Mouse (Mus musculus) forebrain, embryonic 16.5 days (tissue): ENCODE measurements around the gene Lsamp. TPM values are rescaled to one million over a fixed set of nuclear protein-coding genes. Genes with fewer than 3 reads are reported as not detected.

ENCODE experiments used
- ATAC-seq: fragments of 200-750 bp; cut with Nextera tagmentation; 2 replicates; pipeline ENCODE4 v1.8.0; 2017; ENCODE audit warnings: mild to moderate bottlenecking, moderate library complexity
- H3K27ac ChIP-seq: fragments of 300-500 bp; sonication (generic); 2 replicates; pipeline ENCODE4 v1.5.1; 2014; ENCODE audit warnings: low read length, control low read depth
- H3K27me3 ChIP-seq: fragments of 300-500 bp; sonication (generic); replicated peaks from 2 replicates; pipeline ENCODE4 v1.6.1; 2014; ENCODE audit warnings: low read length; ENCODE audit not compliant: control insufficient read depth, insufficient read depth
- H3K36me3 ChIP-seq: fragments of 300-500 bp; sonication (generic); 2 replicates; pipeline ENCODE4 v1.6.1; 2014; ENCODE audit not compliant: control insufficient read depth, insufficient read depth
- H3K4me1 ChIP-seq: fragments of 300-500 bp; sonication (generic); replicated peaks from 2 replicates; pipeline ENCODE4 v1.6.1; 2014; ENCODE audit warnings: low read length; ENCODE audit not compliant: control insufficient read depth, insufficient read depth
- H3K4me2 ChIP-seq: fragments of 300-500 bp; sonication (generic); 2 replicates; pipeline ENCODE4 v1.6.1; 2014; ENCODE audit warnings: mild to moderate bottlenecking, low read length, control low read depth
- H3K4me3 ChIP-seq: fragments of 300-500 bp; sonication (generic); replicated peaks from 2 replicates; pipeline ENCODE4 v1.5.1; 2014; ENCODE audit warnings: mild to moderate bottlenecking, low read length, control low read depth
- H3K9ac ChIP-seq: fragments of 300-500 bp; sonication (generic); replicated peaks from 2 replicates; pipeline ENCODE4 v1.6.1; 2014; ENCODE audit warnings: low read depth, low read length, control low read depth
- H3K9me3 ChIP-seq: fragments of 300-500 bp; sonication (generic); 2 replicates; pipeline ENCODE4 v1.6.1; 2016; ENCODE audit warnings: low read length; ENCODE audit not compliant: control insufficient read depth
- WGBS: fragments of 180-500 bp; shearing (Covaris S2); extraction: QIAGEN DNeasy Blood & Tissue Kit; methylation state at CpG from one replicate; pipeline ENCODE4 v1.1.7; 2014; 5-methylcytosine and 5-hydroxymethylcytosine counted together
- polyA plus RNA-seq: library from polyadenylated mRNA; unstranded; fragments of >200 nt; fragmentation: Nextera tagmentation; extraction: Ambion mirVana; gene quantifications from 2 replicates; pipeline ENCODE4 v1.2.1, GENCODE M21; 2015

Gene Lsamp
- polyA plus RNA-seq, 1 experiment from 2014 or later = 68.1 TPM

DNA sequence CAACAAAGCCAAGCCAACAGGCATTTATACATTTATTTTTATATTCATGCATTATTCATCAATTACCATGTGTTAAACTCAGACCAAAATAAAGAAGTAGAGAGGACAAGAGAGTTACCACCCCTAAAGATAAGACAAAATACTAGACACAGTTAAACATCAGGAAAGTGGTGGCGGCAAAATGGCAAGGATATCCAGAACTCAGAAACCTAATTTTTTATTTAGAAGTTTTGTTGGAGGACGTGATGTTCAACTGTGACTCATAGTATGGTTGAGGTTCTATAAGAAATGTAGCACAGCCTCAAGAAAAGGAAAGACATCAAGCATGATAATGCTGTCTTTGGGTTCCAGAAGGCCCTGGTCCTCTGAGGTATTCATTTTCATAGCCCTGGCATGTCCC lies 1104.5 kb downstream of the Lsamp start:
- WGBS = 87% methylated on average over 2 of the region's 2 CpGs
- ATAC-seq = no peak
- Histone ChIP-seq H3K4me2 (no peak overlapping the region), H3K27me3 (no peaks in the 10 kb centered on the region), H3K36me3 (no peaks in the 10 kb centered on the region), H3K9ac (no peak overlapping the region), H3K4me1 (no peaks in the 10 kb centered on the region; the same call in 1 of the 2 replicates), H3K27ac (no peak overlapping the region), H3K4me3 (no peak overlapping the region), H3K9me3 (no peaks in the 10 kb centered on the region)

GRCm38 (mm10) chr16:41090092-41090491 lies 1105.9 kb downstream of the Lsamp start:
- Histone ChIP-seq H3K9ac (no peak overlapping the region), H3K4me1 (no peaks in the 10 kb centered on the region; the same call in 1 of the 2 replicates), H3K4me2 (no peak overlapping the region), H3K9me3 (no peaks in the 10 kb centered on the region), H3K4me3 (no peak overlapping the region), H3K36me3 (no peaks in the 10 kb centered on the region), H3K27me3 (no peaks in the 10 kb centered on the region), H3K27ac (no peak overlapping the region)
- 51% methylated on average over 2 of the region's 2 CpGs for whole genome bisulfite sequencing
- ATAC-seq = no peak

DNA sequence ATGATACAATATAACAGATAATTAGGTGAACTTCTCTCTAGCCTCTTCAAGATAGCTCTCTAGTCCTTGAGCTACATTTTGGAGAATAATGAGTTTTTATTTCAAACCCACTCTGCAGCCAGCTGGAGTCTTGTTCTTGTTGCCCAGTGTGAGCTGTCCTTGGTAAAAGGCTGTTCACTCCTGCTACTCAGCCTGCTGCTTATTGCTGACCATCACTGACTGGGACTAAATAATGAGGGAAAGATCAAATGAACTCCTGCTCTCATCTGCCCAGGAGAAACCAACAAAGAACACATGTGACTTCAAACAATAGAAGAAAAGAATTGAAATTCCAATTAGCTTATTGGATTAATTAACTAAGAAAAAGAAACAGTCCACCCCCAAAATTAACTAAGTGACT lies 1107.1 kb downstream of the Lsamp start:
- Histone ChIP-seq H3K36me3 (no peaks in the 10 kb centered on the region), H3K4me1 (no peaks in the 10 kb centered on the region; the same call in 1 of the 2 replicates), H3K9me3 (no peaks in the 10 kb centered on the region), H3K4me3 (no peak overlapping the region), H3K27me3 (no peaks in the 10 kb centered on the region), H3K9ac (no peak overlapping the region), H3K4me2 (no peak overlapping the region), H3K27ac (no peak overlapping the region)
- no peak for ATAC-seq

GRCm38 (mm10) chr16:41102805-41103204 lies 1118.6 kb downstream of the Lsamp start:
- H3K9ac ChIP-seq = no peak overlapping the region
- WGBS = 82% methylated on average over 3 of the region's 3 CpGs
- H3K36me3 ChIP-seq = no peaks in the 10 kb centered on the region
- H3K4me1 ChIP-seq = no peaks in the 10 kb centered on the region
- no peak overlapping the region for H3K27ac ChIP-seq
- H3K4me2 ChIP-seq = no peak overlapping the region
- no peaks in the 10 kb centered on the region for H3K9me3 ChIP-seq
- ATAC-seq = no peak
- H3K27me3 ChIP-seq = no peaks in the 10 kb centered on the region
- no peak overlapping the region for H3K4me3 ChIP-seq

- 27% methylated on average over 2 of the region's 2 CpGs for WGBS
- Histone ChIP-seq H3K27me3 (no peaks in the 10 kb centered on the region), H3K4me3 (no peak overlapping the region), H3K4me1 (peaks cover 5% of the 10 kb centered on the region; the same call in 1 of the 2 replicates), H3K9me3 (no peaks in the 10 kb centered on the region), H3K27ac (no peak overlapping the region), H3K9ac (no peak overlapping the region), H3K4me2 (no peak overlapping the region), H3K36me3 (no peaks in the 10 kb centered on the region)
- no peak for ATAC-seq
Measured at GRCm38 (mm10) chr16:41124361-41124760, 1140.2 kb downstream of the Lsamp start.

- Histone ChIP-seq H3K27ac (no peak overlapping the region), H3K4me2 (no peak overlapping the region), H3K9me3 (no peaks in the 10 kb centered on the region), H3K4me1 (peaks cover 5% of the 10 kb centered on the region; the same call in 1 of the 2 replicates), H3K4me3 (no peak overlapping the region), H3K36me3 (no peaks in the 10 kb centered on the region), H3K27me3 (no peaks in the 10 kb centered on the region), H3K9ac (no peak overlapping the region)
- WGBS = 73% methylated on average over 2 of the region's 2 CpGs
- no peak for ATAC-seq
Measured at GRCm38 (mm10) chr16:41125051-41125450, 1140.9 kb downstream of the Lsamp start.

GRCm38 (mm10) chr16:41131053-41131452 lies 1146.9 kb downstream of the Lsamp start:
- H3K27ac ChIP-seq = no peak overlapping the region
- H3K4me2 ChIP-seq = no peak overlapping the region
- no peak for ATAC-seq
- no peaks in the 10 kb centered on the region for H3K9me3 ChIP-seq
- 60% methylated on average over 4 of the region's 4 CpGs for WGBS
- H3K27me3 ChIP-seq = no peaks in the 10 kb centered on the region
- H3K4me3 ChIP-seq = no peak overlapping the region
- H3K9ac ChIP-seq = no peak overlapping the region
- H3K4me1 ChIP-seq = no peaks in the 10 kb centered on the region
- H3K36me3 ChIP-seq = no peaks in the 10 kb centered on the region

DNA sequence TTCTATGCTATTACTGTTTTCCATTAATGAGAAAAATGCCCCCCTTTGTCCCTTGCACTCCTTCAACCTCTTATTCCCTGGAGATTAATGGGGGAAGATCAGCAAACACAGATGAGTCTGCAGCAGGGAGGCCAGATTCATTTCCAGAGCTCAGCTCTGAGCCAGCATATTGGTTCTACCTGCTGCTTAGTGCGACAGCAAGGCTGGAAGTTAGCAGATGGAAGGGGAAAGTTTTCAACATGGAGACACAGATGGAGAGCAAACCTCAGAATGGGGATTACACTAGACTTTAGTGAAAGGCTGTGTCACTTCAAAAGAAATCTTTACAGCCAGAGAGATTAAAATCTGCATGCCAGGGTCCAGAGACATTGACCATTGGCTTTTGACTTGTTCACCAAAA lies 1188.7 kb downstream of the Lsamp start:
- no peaks in the 10 kb centered on the region for H3K36me3 ChIP-seq
- ATAC-seq = peak; percentile 59; the same call in 1 of the 2 replicates

DNA sequence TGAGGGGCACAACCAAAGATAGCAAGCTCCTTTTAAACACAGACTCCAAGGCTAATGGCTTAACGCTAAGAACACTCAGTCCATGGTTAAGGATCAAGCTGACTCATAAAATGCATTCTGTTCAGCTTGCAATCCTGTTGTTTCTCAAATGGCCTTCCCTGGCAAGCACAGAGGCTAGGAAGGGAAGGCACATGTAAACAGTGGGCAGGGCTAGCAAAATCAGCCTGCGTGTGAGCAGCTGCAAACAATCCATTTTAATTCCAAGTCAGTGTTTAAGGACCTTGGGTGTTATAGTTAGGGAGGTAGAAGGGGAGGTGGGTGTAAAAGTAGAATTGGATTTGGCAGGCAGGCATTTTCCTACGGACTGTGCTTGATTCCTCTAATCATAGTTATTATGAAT lies 1195.4 kb downstream of the Lsamp start:
- Histone ChIP-seq H3K4me3 (no peak overlapping the region), H3K27me3 (no peaks in the 10 kb centered on the region), H3K27ac (peak overlapping the region; percentile 63), H3K36me3 (no peaks in the 10 kb centered on the region), H3K4me1 (peaks cover 7% of the 10 kb centered on the region; the same call in 1 of the 2 replicates), H3K9ac (no peak overlapping the region), H3K9me3 (no peaks in the 10 kb centered on the region), H3K4me2 (0 out of 2 replicates have a peak overlapping the region, but pooled peaks have one; percentile 13)
- 26% methylated on average over 3 of the region's 3 CpGs for WGBS
- peak; percentile 90 for ATAC-seq

More for the DNA sequence above, 1188.7 kb downstream of the Lsamp start:
- H3K9me3 ChIP-seq = no peaks in the 10 kb centered on the region
- no peak overlapping the region for H3K27ac ChIP-seq
- no peak overlapping the region for H3K9ac ChIP-seq
- no peak overlapping the region for H3K4me3 ChIP-seq
- H3K4me1 ChIP-seq = no peaks in the 10 kb centered on the region
- no peak overlapping the region for H3K4me2 ChIP-seq
- H3K27me3 ChIP-seq = no peaks in the 10 kb centered on the region
- 46% methylated on average over 1 of the region's 1 CpGs for WGBS

- no peak for ATAC-seq
- no peaks in the 10 kb centered on the region for H3K9me3 ChIP-seq
- no peak overlapping the region for H3K4me3 ChIP-seq
- WGBS = 10% methylated on average over 3 of the region's 3 CpGs
- H3K4me1 ChIP-seq = peaks cover 7% of the 10 kb centered on the region; the same call in 1 of the 2 replicates
- no peak overlapping the region for H3K27ac ChIP-seq
- H3K36me3 ChIP-seq = no peaks in the 10 kb centered on the region
- no peaks in the 10 kb centered on the region for H3K27me3 ChIP-seq
- no peak overlapping the region for H3K4me2 ChIP-seq
- H3K9ac ChIP-seq = no peak overlapping the region
Measured at GRCm38 (mm10) chr16:41180867-41181266, 1196.7 kb downstream of the Lsamp start.
